Mouse (Mus musculus) heart, adult 18-20 months (tissue): ENCODE results near the gene Crkl. TPM values are rescaled to one million over a fixed set of nuclear protein-coding genes. Genes with fewer than 3 reads are reported as not detected.

Experiments
- DNase-seq, 2 experiments: peaks; one replicate each; pipeline ENCODE4 v3.0.0; 2021 to 2022; ENCODE audit warnings: mixed read lengths in 1 of 2
- total RNA-seq, 2 experiments: library from RNA; stranded (reverse); gene quantifications; 2 replicates each; pipeline ENCODE4 v1.2.3; 2021

Crkl gene
- total RNA-seq, 2 experiments from 2014 or later: 28.9 to 29.4 TPM

DNA sequence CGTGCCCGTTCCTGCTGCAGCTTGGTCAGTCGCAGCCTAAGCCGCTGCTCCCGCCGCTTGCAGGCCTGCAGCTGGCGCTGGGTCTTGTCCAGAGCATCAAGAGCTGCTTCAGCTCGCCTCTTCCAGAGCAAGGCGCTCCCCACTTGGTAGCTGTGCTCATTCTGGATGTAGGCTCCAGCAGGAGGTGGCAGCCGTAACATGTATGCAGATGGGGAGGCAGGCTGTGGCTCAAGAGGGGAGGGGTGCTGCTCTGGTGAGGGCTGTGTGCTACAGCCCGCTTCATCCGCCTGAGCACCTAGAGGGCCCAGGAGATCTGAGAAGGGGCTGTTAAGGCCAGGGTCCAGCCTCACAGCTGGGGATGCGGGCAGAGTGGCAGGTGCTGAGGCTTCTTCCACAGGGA is 76.5 kb downstream of the Crkl start:
- DNase-seq: no peak

- DNase-seq: no peak
These were observed 78.3 kb downstream of the Crkl start for GRCm38 (mm10) chr16:17529981-17530586.

DNA sequence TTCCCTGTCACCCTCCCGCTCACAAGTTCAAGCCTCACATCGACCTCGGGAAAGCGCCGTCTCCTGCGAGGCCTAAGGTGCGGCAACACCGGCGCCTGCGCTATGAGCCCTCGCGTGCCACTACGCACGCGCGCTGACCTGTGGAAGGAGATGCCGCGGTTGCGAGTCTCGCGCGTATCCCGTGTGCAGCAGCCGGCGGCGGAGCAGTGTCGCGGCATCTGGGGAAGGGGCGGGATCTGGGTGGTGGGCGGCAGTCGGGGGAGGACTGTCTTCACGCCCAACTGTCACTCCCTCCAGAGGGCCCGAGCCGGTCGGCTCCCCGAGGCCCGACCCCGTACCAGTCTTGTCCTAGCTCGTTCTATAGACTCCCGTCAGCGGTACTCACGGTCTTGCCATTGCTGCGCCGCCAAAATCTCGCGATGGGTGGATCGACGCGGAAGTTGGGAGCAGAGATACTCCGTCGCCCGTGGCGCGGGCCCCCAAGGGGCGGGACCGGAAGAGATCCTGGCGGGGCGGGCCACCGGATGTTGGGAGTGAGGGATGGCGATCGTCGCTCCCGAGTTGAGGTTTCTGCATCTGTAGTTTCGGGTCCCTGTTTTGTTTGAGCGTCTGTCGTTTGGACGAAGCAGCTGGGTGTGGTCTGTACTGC is 79.0 kb downstream of the Crkl start, which contains the start of gene Thap7:
TSS of gene Thap7 (minus strand) at position 497 of the 649 bp plus-strand sequence.
- DNase-seq: peak; percentile 97 to 98

DNA sequence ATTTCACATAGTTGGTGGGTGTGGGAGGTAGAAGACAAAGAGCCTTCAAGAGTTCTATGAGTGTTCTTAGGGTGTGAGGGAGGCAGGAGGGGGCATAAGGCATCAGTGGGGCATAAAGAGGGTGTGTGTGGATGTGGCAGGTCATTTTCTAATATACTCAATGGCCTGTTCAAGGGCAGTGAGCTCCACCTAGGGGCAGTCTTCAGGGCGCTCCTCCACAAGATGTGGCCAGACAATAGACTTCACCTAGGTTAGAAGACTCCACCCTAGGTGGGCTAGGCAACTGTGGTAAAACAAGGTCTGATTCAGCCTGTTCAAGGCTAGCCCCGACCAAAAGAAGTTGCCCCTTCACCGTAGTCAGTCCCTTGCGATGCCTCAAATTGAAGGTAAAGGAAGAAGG is 80.5 kb downstream of the Crkl start:
- DNase-seq: no peak

DNA sequence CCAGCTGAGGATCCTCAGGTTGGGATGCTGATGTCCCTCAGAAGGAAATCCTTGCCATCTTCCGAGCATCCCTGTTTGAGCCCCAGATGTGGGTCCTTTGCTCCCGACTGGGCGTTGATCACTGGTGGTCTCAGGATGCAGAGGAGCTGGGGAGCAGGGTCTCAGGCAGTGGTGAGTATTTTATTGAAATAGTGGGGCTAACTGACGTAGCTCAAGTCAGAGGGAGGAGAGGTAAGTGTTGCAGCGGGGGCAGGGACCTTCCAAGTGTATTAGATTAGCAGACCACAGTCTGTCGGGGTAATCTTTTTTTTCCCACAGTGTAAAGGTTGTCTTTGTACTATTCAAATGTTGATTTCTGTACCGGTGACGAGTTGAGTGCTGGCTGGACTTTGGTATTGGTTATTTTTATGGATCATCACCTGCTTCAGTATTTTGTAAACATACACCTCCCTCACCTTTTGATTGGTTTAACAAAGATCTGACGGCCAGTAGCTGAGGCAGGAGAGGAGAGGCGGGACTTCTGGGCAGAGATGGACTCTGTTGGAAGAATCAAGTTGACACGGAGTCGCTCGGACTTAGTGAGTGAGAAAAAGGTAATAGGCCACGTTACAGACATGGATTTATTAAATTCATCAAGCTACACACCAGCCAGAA is 81.0 kb downstream of the Crkl start:
- DNase-seq: no peak

- no peak for DNase-seq
These were observed 84.8 kb downstream of the Crkl start for GRCm38 (mm10) chr16:17536584-17536983.

Other genes starting within 250 kb of the Crkl start
- gene Ube2l3, start 249.3 kb upstream of the Crkl start, total RNA-seq: 100 to 1,000 TPM; 116 to 120 TPM
- under 1 TPM; 0.07 to 0.26 TPM for gene Rimbp3, start 243.4 kb upstream of the Crkl start, total RNA-seq
- 1 to 10 TPM; 1.3 to 1.5 TPM for gene Hic2, start 218.4 kb upstream of the Crkl start, total RNA-seq
- 1 to 10 TPM; 1.2 to 1.6 TPM for gene Tmem191c, start 175.9 kb upstream of the Crkl start, total RNA-seq
- 1 to 10 TPM; 1.2 to 1.3 TPM for gene Serpind1, start 120.6 kb upstream of the Crkl start, total RNA-seq
- gene Snap29, start 46.0 kb upstream of the Crkl start, total RNA-seq: 10 to 100 TPM; 15.8 to 17.0 TPM
- 10 to 100 TPM; 54.9 to 63.4 TPM for gene Pi4ka, start 45.7 kb upstream of the Crkl start, total RNA-seq
- gene Aifm3, start 37.6 kb downstream of the Crkl start, total RNA-seq: under 1 TPM in 1 of 2 experiments, not detected in 1; 0.18 TPM
- gene Lztr1, start 56.7 kb downstream of the Crkl start, total RNA-seq: 10 to 100 TPM; 31.8 to 32.1 TPM
- gene Thap7, start 79.1 kb downstream of the Crkl start, total RNA-seq: 10 to 100 TPM; 13.5 to 13.6 TPM
- not detected for gene Lrrc74b, start 109.3 kb downstream of the Crkl start, total RNA-seq
- gene P2rx6, start 109.9 kb downstream of the Crkl start, total RNA-seq: 1 to 10 TPM; 1.8 TPM
- 1 to 10 TPM; 4.2 to 4.3 TPM for gene Slc7a4, start 131.2 kb downstream of the Crkl start, total RNA-seq
- gene Smpd4, start 167.4 kb downstream of the Crkl start, total RNA-seq: 10 to 100 TPM; 18.9 to 20.6 TPM
- under 1 TPM; 0.35 to 0.57 TPM for gene Ccdc74a, start 194.5 kb downstream of the Crkl start, total RNA-seq